Mouse (Mus musculus) CH12.LX (cell line): ENCODE data around the gene Banf1. TPM values are rescaled to one million over a fixed set of nuclear protein-coding genes. Genes with fewer than 3 reads are reported as not detected.

Source experiments
- DNase-seq: peaks from one replicate; pipeline ENCODE4 v3.0.0-alpha.2; 2013; ENCODE audit errors: extremely low read depth
- H3K27ac ChIP-seq: 2 replicates; pipeline ENCODE4 v1.5.1; 2012; ENCODE audit warnings: low read depth, mild to moderate bottlenecking, control low read depth, moderate library complexity; ENCODE audit not compliant: insufficient read depth
- H3K27me3 ChIP-seq: replicated peaks from 2 replicates; pipeline ENCODE3; 2012; ENCODE audit warnings: inconsistent platforms
- H3K36me3 ChIP-seq, 2 experiments: replicated peaks in 1 of 2; 2 replicates each; pipeline versions ENCODE3 to v1.6.1; 2012; ENCODE audit warnings: inconsistent platforms in 1 of 2, low read length in 1 of 2, mild to moderate bottlenecking in 1 of 2, mixed read lengths in 1 of 2, moderate library complexity in 1 of 2; ENCODE audit not compliant: control insufficient read depth in 1 of 2, insufficient read depth in 1 of 2
- H3K4me1 ChIP-seq, 2 experiments: 2 replicates each; pipeline ENCODE4 v1.6.1; 2012; ENCODE audit warnings: inconsistent platforms in 1 of 2, moderate library complexity in 1 of 2; ENCODE audit not compliant: insufficient read depth in 2 of 2, control insufficient read depth in 1 of 2
- H3K4me2 ChIP-seq: 2 replicates; pipeline ENCODE4 v1.6.1; 2012; ENCODE audit warnings: low read depth, mild to moderate bottlenecking, control low read depth; ENCODE audit not compliant: poor library complexity, insufficient read depth, severe bottlenecking
- H3K4me3 ChIP-seq, 3 experiments: fragments of 150-350 bp in 1 of 3; sonication (generic) in 1 of 3; replicated peaks in 1 of 3; 2 replicates each; pipeline versions ENCODE3 to v1.5.1; 2011 to 2012; ENCODE audit warnings: low read depth in 2 of 3, low read length in 2 of 3, mild to moderate bottlenecking in 2 of 3, moderate library complexity in 2 of 3, control low read depth in 1 of 3, improper control_type of control experiment in 1 of 3, inconsistent platforms in 1 of 3, mixed read lengths in 1 of 3; ENCODE audit not compliant: poor library complexity in 1 of 3
- H3K79me2 ChIP-seq: replicated peaks from 2 replicates; pipeline ENCODE4 v1.6.1; 2012; ENCODE audit warnings: mild to moderate bottlenecking, moderate library complexity; ENCODE audit not compliant: control insufficient read depth, poor library complexity, insufficient read depth, severe bottlenecking; ENCODE audit errors: extremely low read depth
- H3K9ac ChIP-seq: 2 replicates; pipeline ENCODE4 v1.6.1; 2012; ENCODE audit warnings: low read depth, mild to moderate bottlenecking, control low read depth, moderate library complexity; ENCODE audit not compliant: insufficient read depth
- H3K9me3 ChIP-seq: replicated peaks from 2 replicates; pipeline ENCODE3; 2012; ENCODE audit warnings: low read length, inconsistent platforms, mixed read lengths
- PAX5 ChIP-seq: IDR thresholded peaks from 2 replicates; pipeline ENCODE4 v1.6.1; 2012; ENCODE audit warnings: low read length, inconsistent platforms, mixed read lengths
- TCF12 ChIP-seq: IDR thresholded peaks from 2 replicates; pipeline ENCODE4 v1.6.1; 2014; ENCODE audit warnings: low read depth, mild to moderate bottlenecking, inconsistent platforms, low read length, improper control_type of control experiment
- dilution Hi-C: fragments of 300-500 bp; cut with MboI; formaldehyde crosslinking; loops from 2 replicates; pipeline ENCODE4 v1.14.3; 2020; ENCODE audit warnings: low sequenced_read_pairs; ENCODE audit not compliant: extremely low pct_unique_long_range_greater_than_20kb, extremely low pct_ligation_motif_present
- in situ Hi-C: fragments of 300-500 bp; cut with MboI; formaldehyde crosslinking; loops from 3 replicates; pipeline ENCODE4 v1.14.3; 2019; ENCODE audit warnings: low sequenced_read_pairs, low pct_ligation_motif_present, low pct_unique_long_range_greater_than_20kb, mixed read lengths
- polyA plus RNA-seq: library from polyadenylated mRNA; unstranded; fragments of >175 nt; gene quantifications from 2 replicates; pipeline ENCODE4 v1.2.1, GENCODE M21; 2012; ENCODE audit warnings: low read depth; ENCODE audit not compliant: insufficient read length
- total RNA-seq, 2 experiments: library from RNA; depleted of rRNA; stranded (reverse); fragments of 300-350 nt in 1 of 2; fragments of >200 nt in 1 of 2; gene quantifications; 2 replicates each; pipeline ENCODE4 v1.2.3; 2012 to 2014

Banf1 gene
- total and polyA plus RNA-seq, 3 experiments = 176 to 450 (median 273) TPM

- dilution Hi-C loops = no loop called here
- 0 out of 2 replicates have a peak overlapping the region, but pooled peaks have one; percentile 25 for H3K4me2 ChIP-seq
- peak; percentile 34 for DNase-seq
Observed at GRCm38 (mm10) chr19:5323801-5324200, 43.2 kb downstream of the Banf1 start.

More at GRCm38 (mm10) chr19:5323801-5324200, 43.2 kb downstream of the Banf1 start:
- no peaks in the 10 kb centered on the region for H3K36me3 ChIP-seq
- H3K4me1 ChIP-seq = peaks cover 3 to 7% of the 10 kb centered on the region in 2 experiments; a peak in 3 of 4 replicates
- no peak overlapping the region for H3K27ac ChIP-seq
- H3K9ac ChIP-seq = 0 out of 2 replicates have a peak overlapping the region, but pooled peaks have one; percentile 18
- no peak for TF ChIP-seq PAX5
- TF ChIP-seq TCF12 = 0 out of 2 replicates have a peak, but pooled peaks have one; percentile 19
- TF ChIP-seq, all 38 proteins: peak for 1
- Histone ChIP-seq H3K79me2 (no peaks in the 10 kb centered on the region), H3K4me3 (no peak overlapping the region), H3K9me3 (no peaks in the 10 kb centered on the region), H3K27me3 (peaks cover 2% of the 10 kb centered on the region)
- in situ Hi-C loops = no loop called here

Other genes starting within 250 kb of the Banf1 start
Only the 20 nearest of the 24 such genes appear.
- 10.7 and 14.4 TPM in 2 replicates for gene Pacs1, start 94.0 kb downstream of the Banf1 start, total RNA-seq (2012; rRNA removed)
- gene Pacs1, start 94.0 kb downstream of the Banf1 start, total RNA-seq (2014; rRNA removed) = 2.0 and 2.4 TPM in 2 replicates
- 8.9 and 10.1 TPM in 2 replicates for gene Pacs1, start 94.0 kb downstream of the Banf1 start, polyA plus RNA-seq
- 191 and 195 TPM in 2 replicates for gene Sf3b2, start 71.7 kb downstream of the Banf1 start, total RNA-seq (2012; rRNA removed)
- 155 and 161 TPM in 2 replicates for gene Sf3b2, start 71.7 kb downstream of the Banf1 start, total RNA-seq (2014; rRNA removed)
- gene Sf3b2, start 71.7 kb downstream of the Banf1 start, polyA plus RNA-seq = 238 and 279 TPM in 2 replicates
- gene Gal3st3, start 68.8 kb downstream of the Banf1 start, total RNA-seq (2012; rRNA removed) = not detected in 2 replicates
- gene Gal3st3, start 68.8 kb downstream of the Banf1 start, total RNA-seq (2014; rRNA removed) = not detected in 2 replicates
- not detected in 2 replicates for gene Gal3st3, start 68.8 kb downstream of the Banf1 start, polyA plus RNA-seq
- not detected in 2 replicates for gene Catsper1, start 31.4 kb downstream of the Banf1 start, total RNA-seq (2012; rRNA removed)
- gene Catsper1, start 31.4 kb downstream of the Banf1 start, total RNA-seq (2014; rRNA removed) = not detected in 2 replicates
- gene Catsper1, start 31.4 kb downstream of the Banf1 start, polyA plus RNA-seq = not detected in 2 replicates
- gene Cst6, start 17.6 kb downstream of the Banf1 start, total RNA-seq (2012; rRNA removed) = 1.9 and 3.5 TPM in 2 replicates
- not detected in 2 replicates for gene Cst6, start 17.6 kb downstream of the Banf1 start, total RNA-seq (2014; rRNA removed)
- gene Cst6, start 17.6 kb downstream of the Banf1 start, polyA plus RNA-seq = not detected in 2 replicates
- 68.4 and 82.5 TPM in 2 replicates for gene Eif1ad, start 427 bp downstream of the Banf1 start, total RNA-seq (2012; rRNA removed)
- gene Eif1ad, start 427 bp downstream of the Banf1 start, total RNA-seq (2014; rRNA removed) = 79.3 and 86.0 TPM in 2 replicates
- gene Eif1ad, start 427 bp downstream of the Banf1 start, polyA plus RNA-seq = 97.7 and 98.8 TPM in 2 replicates
- 78.3 and 85.8 TPM in 2 replicates for gene Sart1, start 21.5 kb upstream of the Banf1 start, total RNA-seq (2012; rRNA removed)
- 46.7 and 47.7 TPM in 2 replicates for gene Sart1, start 21.5 kb upstream of the Banf1 start, total RNA-seq (2014; rRNA removed)
- 104 and 132 TPM in 2 replicates for gene Sart1, start 21.5 kb upstream of the Banf1 start, polyA plus RNA-seq
- 0.80 and 0.89 TPM in 2 replicates for gene Tsga10ip, start 35.4 kb upstream of the Banf1 start, total RNA-seq (2012; rRNA removed)
- gene Tsga10ip, start 35.4 kb upstream of the Banf1 start, total RNA-seq (2014; rRNA removed) = 0.14 TPM in 1 of 2 replicates, not detected in the other
- gene Tsga10ip, start 35.4 kb upstream of the Banf1 start, polyA plus RNA-seq = 0.87 and 1.0 TPM in 2 replicates
- 142 and 143 TPM in 2 replicates for gene Drap1, start 57.8 kb upstream of the Banf1 start, total RNA-seq (2012; rRNA removed)
- 73.3 and 86.7 TPM in 2 replicates for gene Drap1, start 57.8 kb upstream of the Banf1 start, total RNA-seq (2014; rRNA removed)
- gene Drap1, start 57.8 kb upstream of the Banf1 start, polyA plus RNA-seq = 180 and 215 TPM in 2 replicates
- 8.6 and 9.8 TPM in 2 replicates for gene AI837181, start 58.0 kb upstream of the Banf1 start, total RNA-seq (2012; rRNA removed)
- gene AI837181, start 58.0 kb upstream of the Banf1 start, total RNA-seq (2014; rRNA removed) = 19.3 and 22.0 TPM in 2 replicates
- gene AI837181, start 58.0 kb upstream of the Banf1 start, polyA plus RNA-seq = 20.7 and 25.1 TPM in 2 replicates
- gene Fosl1, start 80.4 kb upstream of the Banf1 start, total RNA-seq (2012; rRNA removed) = not detected in 2 replicates
- not detected in 2 replicates for gene Fosl1, start 80.4 kb upstream of the Banf1 start, total RNA-seq (2014; rRNA removed)
- not detected in 2 replicates for gene Fosl1, start 80.4 kb upstream of the Banf1 start, polyA plus RNA-seq
- 4.2 and 4.8 TPM in 2 replicates for gene Ccdc85b, start 90.7 kb upstream of the Banf1 start, total RNA-seq (2012; rRNA removed)
- gene Ccdc85b, start 90.7 kb upstream of the Banf1 start, total RNA-seq (2014; rRNA removed) = 2.0 and 2.1 TPM in 2 replicates
- 4.1 and 5.0 TPM in 2 replicates for gene Ccdc85b, start 90.7 kb upstream of the Banf1 start, polyA plus RNA-seq
- gene Fibp, start 93.4 kb upstream of the Banf1 start, total RNA-seq (2012; rRNA removed) = 37.5 and 43.0 TPM in 2 replicates
- 23.9 and 29.1 TPM in 2 replicates for gene Fibp, start 93.4 kb upstream of the Banf1 start, total RNA-seq (2014; rRNA removed)
- gene Fibp, start 93.4 kb upstream of the Banf1 start, polyA plus RNA-seq = 52.4 and 74.9 TPM in 2 replicates
- gene Ctsw, start 101.3 kb upstream of the Banf1 start, total RNA-seq (2012; rRNA removed) = 0.38 TPM in 2 replicates
- gene Ctsw, start 101.3 kb upstream of the Banf1 start, total RNA-seq (2014; rRNA removed) = 0.23 TPM in 1 of 2 replicates, not detected in the other
- gene Ctsw, start 101.3 kb upstream of the Banf1 start, polyA plus RNA-seq = 0.60 and 1.1 TPM in 2 replicates
- gene Efemp2, start 106.8 kb upstream of the Banf1 start, total RNA-seq (2012; rRNA removed) = 0.51 and 0.59 TPM in 2 replicates
- gene Efemp2, start 106.8 kb upstream of the Banf1 start, total RNA-seq (2014; rRNA removed) = not detected in 2 replicates
- gene Efemp2, start 106.8 kb upstream of the Banf1 start, polyA plus RNA-seq = 0.50 and 1.5 TPM in 2 replicates
- gene Mus81, start 121.2 kb upstream of the Banf1 start, total RNA-seq (2012; rRNA removed) = 28.8 and 31.1 TPM in 2 replicates
- 18.0 and 20.4 TPM in 2 replicates for gene Mus81, start 121.2 kb upstream of the Banf1 start, total RNA-seq (2014; rRNA removed)
- gene Mus81, start 121.2 kb upstream of the Banf1 start, polyA plus RNA-seq = 29.3 and 30.2 TPM in 2 replicates
- 818 and 982 TPM in 2 replicates for gene Cfl1, start 123.3 kb upstream of the Banf1 start, total RNA-seq (2012; rRNA removed)
- 932 and 999 TPM in 2 replicates for gene Cfl1, start 123.3 kb upstream of the Banf1 start, total RNA-seq (2014; rRNA removed)
- gene Cfl1, start 123.3 kb upstream of the Banf1 start, polyA plus RNA-seq = 1,768 and 1,993 TPM in 2 replicates
- gene 1700020D05Rik, start 136.6 kb upstream of the Banf1 start, total RNA-seq (2012; rRNA removed) = 0.25 and 0.34 TPM in 2 replicates
- 0.23 TPM in 1 of 2 replicates, not detected in the other for gene 1700020D05Rik, start 136.6 kb upstream of the Banf1 start, total RNA-seq (2014; rRNA removed)
- gene 1700020D05Rik, start 136.6 kb upstream of the Banf1 start, polyA plus RNA-seq = 0.33 TPM in 1 of 2 replicates, not detected in the other
- gene Snx32, start 143.4 kb upstream of the Banf1 start, total RNA-seq (2012; rRNA removed) = 2.7 and 2.8 TPM in 2 replicates
- 0.75 and 0.96 TPM in 2 replicates for gene Snx32, start 143.4 kb upstream of the Banf1 start, total RNA-seq (2014; rRNA removed)
- gene Snx32, start 143.4 kb upstream of the Banf1 start, polyA plus RNA-seq = 1.2 and 2.4 TPM in 2 replicates
- not detected in 2 replicates for gene Ovol1, start 193.5 kb upstream of the Banf1 start, total RNA-seq (2012; rRNA removed)
- gene Ovol1, start 193.5 kb upstream of the Banf1 start, total RNA-seq (2014; rRNA removed) = not detected in 2 replicates
- not detected in 2 replicates for gene Ovol1, start 193.5 kb upstream of the Banf1 start, polyA plus RNA-seq